Mouse (Mus musculus) heart, postnatal 0 days (tissue): ENCODE measurements around the gene Zhx3.

Source experiments
- CTCF ChIP-seq: IDR thresholded peaks from 2 replicates; pipeline ENCODE4 v1.5.1; 2016; ENCODE audit warnings: antibody characterized with exemption, control low read depth, low read depth
- EP300 ChIP-seq: IDR thresholded peaks from 2 replicates; pipeline ENCODE4 v1.6.1; 2016; ENCODE audit warnings: antibody characterized with exemption, low read depth

DNA sequence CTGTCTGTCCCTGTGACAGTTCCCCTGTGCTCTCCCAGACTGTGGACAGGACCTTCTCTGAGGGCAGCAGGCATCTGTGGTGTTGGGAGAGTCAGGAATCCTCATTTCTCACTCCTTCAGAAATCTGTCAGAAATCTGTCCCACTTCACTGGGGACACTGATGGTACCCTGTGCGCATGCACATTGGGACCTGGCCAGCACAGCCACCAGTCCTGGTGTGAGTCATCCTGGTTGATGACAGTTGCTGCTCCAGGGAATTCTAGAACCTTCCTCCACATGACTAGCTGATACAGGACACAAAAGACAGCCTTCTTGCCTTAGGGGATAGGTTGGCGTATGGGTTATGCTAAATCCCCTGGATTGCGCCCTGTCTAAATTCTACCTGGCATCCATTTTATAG lies 44.5 kb upstream of the Zhx3 start:
- TF ChIP-seq CTCF (no peak), EP300 (no peak)
